Mouse (Mus musculus) lung, adult 2 months (tissue): Measurements from ENCODE around the gene Hyal3.

ENCODE experiments used
- CTCF ChIP-seq: fragments of 200-500 bp; IDR thresholded peaks from 2 replicates; pipeline ENCODE4 v1.5.1; 2011; ENCODE audit warnings: mild to moderate bottlenecking, low read length, control low read depth; ENCODE audit not compliant: insufficient read depth
- POLR2A ChIP-seq: fragments of 200-500 bp; IDR thresholded peaks from 2 replicates; pipeline ENCODE4 v1.6.1; 2011; ENCODE audit warnings: low read depth, mild to moderate bottlenecking, control low read depth, low read length, borderline replicate concordance; ENCODE audit errors: extremely low read depth

GRCm38 (mm10) chr9:107552690-107553393 lies 27.8 kb upstream of the Hyal3 start:
- TF ChIP-seq POLR2A (no peak), CTCF (no peak)
